Mouse (Mus musculus) heart, embryonic 11.5 days (tissue): ENCODE data around the gene Tmcc3. TPM values are rescaled to one million over a fixed set of nuclear protein-coding genes. Genes with fewer than 3 reads are reported as not detected.

ENCODE experiments used
- ATAC-seq: fragments of 200-750 bp; cut with Nextera tagmentation; replicated peaks from 2 replicates; pipeline ENCODE4 v1.8.0; 2017; ENCODE audit warnings: moderate library complexity; ENCODE audit not compliant: insufficient number of reproducible peaks, low FRiP score, low TSS enrichment
- H3K27ac ChIP-seq: fragments of 300-500 bp; sonication (generic); 2 replicates; pipeline ENCODE4 v1.5.1; 2014; ENCODE audit warnings: mild to moderate bottlenecking, low read depth, low read length
- H3K27me3 ChIP-seq: fragments of 300-500 bp; sonication (generic); 2 replicates; pipeline ENCODE4 v1.6.1; 2014; ENCODE audit warnings: mild to moderate bottlenecking, low read length, mixed read lengths; ENCODE audit not compliant: control insufficient read depth, insufficient read depth
- H3K36me3 ChIP-seq: fragments of 300-500 bp; sonication (generic); 2 replicates; pipeline ENCODE4 v1.6.1; 2014; ENCODE audit warnings: mild to moderate bottlenecking, low read length, moderate library complexity, mixed read lengths; ENCODE audit not compliant: control insufficient read depth, insufficient read depth
- H3K4me1 ChIP-seq: fragments of 300-500 bp; sonication (generic); 2 replicates; pipeline ENCODE4 v1.6.1; 2014; ENCODE audit warnings: low read length; ENCODE audit not compliant: control insufficient read depth, insufficient read depth
- H3K4me2 ChIP-seq: fragments of 300-500 bp; sonication (generic); 2 replicates; pipeline ENCODE4 v1.6.1; 2014; ENCODE audit warnings: mild to moderate bottlenecking, moderate library complexity
- H3K4me3 ChIP-seq: fragments of 300-500 bp; sonication (generic); 2 replicates; pipeline ENCODE4 v1.5.1; 2014; ENCODE audit warnings: low read depth, low read length
- H3K9ac ChIP-seq: fragments of 300-500 bp; sonication (generic); 2 replicates; pipeline ENCODE4 v1.6.1; 2014; ENCODE audit warnings: mild to moderate bottlenecking, low read depth, low read length, moderate library complexity
- H3K9me3 ChIP-seq: fragments of 300-500 bp; sonication (generic); replicated peaks from 2 replicates; pipeline ENCODE4 v1.6.1; 2016; ENCODE audit warnings: low read length; ENCODE audit not compliant: control insufficient read depth
- WGBS: fragments of 180-500 bp; shearing (Covaris S2); extraction: QIAGEN DNeasy Blood & Tissue Kit; methylation state at CpG from one replicate; pipeline ENCODE4 v1.1.7; 2014; ENCODE audit not compliant: insufficient replicate concordance; 5-methylcytosine and 5-hydroxymethylcytosine counted together
- polyA plus RNA-seq: library from polyadenylated mRNA; unstranded; fragments of >200 nt; fragmentation: Nextera tagmentation; extraction: Ambion mirVana; gene quantifications from 2 replicates; pipeline ENCODE4 v1.2.1, GENCODE M21; 2014

Tmcc3 gene
- polyA plus RNA-seq, 1 experiment from 2014 or later = 10.9 TPM

DNA sequence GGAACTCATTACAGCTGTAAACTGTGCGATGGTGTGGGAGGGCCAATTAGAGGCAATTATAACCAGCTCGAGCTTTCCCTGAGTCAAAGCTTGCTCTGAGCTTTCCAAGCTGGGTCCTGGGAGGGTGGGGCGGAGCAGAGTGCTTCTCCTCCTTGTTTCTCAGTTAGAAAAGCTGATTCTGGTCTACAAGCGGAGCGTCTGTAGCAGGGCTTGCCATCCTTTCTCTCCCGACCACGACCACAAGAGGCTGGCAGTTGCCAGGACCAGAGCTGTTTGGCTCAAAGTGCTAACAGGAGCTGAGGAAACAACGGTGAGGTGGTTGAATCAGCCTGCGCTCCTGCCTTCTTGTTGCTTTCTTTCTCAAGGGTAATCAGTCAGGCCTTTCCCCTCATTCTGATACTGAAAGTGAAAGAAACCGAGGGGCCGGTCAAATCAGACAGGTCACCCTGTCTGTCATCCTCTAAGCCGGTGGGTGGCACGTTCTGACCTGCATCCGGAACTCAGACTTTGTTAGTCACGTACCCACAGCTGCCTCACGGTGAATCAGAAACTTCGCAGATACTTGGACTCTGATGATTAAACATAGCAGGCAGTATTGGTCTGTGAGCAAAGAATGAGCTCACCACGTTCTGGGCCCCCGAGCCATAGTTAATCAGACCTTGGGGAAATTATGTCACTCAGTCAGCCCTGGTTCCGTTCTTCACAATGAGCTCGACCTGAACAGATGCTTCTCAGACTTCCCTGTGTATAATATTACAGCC is 233.7 kb downstream of the Tmcc3 start:
- Histone ChIP-seq H3K36me3 (no peaks in the 10 kb centered on the region), H3K4me3 (peak overlapping the region; percentile 28), H3K4me1 (peaks cover 36% of the 10 kb centered on the region), H3K4me2 (peak overlapping the region; percentile 69), H3K27me3 (no peaks in the 10 kb centered on the region), H3K9ac (peak overlapping the region; percentile 67), H3K9me3 (peaks cover 4% of the 10 kb centered on the region; the same call in 1 of the 2 replicates), H3K27ac (peak overlapping the region; percentile 85)
- WGBS = 28% methylated on average over 21 of the region's 21 CpGs
- no peak for ATAC-seq

DNA sequence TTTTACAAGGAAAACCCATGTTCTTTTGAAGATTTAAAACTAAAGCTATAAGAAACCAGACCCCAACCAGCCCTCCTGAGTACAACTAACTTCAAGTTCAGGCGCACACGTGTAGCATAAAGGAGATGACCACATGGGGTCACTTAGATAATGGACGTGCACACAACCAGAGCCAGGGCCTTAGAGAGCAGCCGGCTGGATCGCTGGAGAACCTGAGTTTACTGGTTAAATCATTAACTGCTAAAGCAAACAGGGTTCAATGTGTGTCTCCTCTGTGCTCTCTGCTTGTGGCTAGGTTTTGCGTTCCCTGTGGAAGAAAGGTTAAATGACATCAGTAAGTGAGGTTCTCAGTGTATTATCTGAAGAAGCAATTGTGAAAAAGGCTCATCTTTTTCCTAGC is 234.9 kb downstream of the Tmcc3 start:
- no peak overlapping the region for H3K27ac ChIP-seq

DNA sequence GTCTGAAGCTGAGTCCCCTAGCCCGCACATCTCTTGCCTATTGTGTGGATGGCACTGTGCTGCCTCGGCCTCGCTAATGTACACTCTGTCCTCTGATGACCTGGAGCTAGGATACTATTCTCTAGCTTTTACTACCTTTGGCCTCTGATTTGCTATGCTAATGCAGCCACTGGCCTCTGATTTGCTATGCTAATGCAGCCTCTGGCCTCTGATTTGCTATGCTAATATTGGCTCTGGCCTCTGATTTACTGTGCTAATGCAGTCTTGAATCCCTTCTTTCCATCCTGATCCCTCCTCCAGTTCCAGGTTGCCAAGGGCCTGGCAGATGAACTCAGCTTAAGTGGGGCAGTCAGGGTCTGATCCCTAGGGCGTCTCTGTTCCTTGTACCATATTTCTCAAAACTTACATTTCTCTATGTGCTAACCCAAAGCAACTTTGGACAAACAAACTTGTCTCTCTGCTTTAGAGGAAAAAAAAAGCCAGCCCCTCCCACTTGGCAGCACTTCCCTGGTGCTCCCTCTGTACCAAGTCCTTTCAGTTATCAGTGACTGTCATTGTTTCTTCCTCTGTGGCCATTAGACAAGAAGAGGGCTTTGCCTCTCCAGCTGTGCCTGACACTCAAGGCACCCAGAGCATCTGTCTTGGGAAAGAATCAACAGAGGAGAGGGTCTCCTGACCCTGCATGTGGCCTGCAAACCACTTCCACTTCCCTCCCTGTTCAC is 237.9 kb downstream of the Tmcc3 start:
- no peaks in the 10 kb centered on the region for H3K27me3 ChIP-seq
- H3K4me2 ChIP-seq = no peak overlapping the region
- ATAC-seq = no peak
- no peak overlapping the region for H3K9ac ChIP-seq
- H3K36me3 ChIP-seq = no peaks in the 10 kb centered on the region
- H3K4me1 ChIP-seq = peaks cover 38% of the 10 kb centered on the region
- 58% methylated on average over 4 of the region's 4 CpGs for WGBS
- H3K27ac ChIP-seq = peak overlapping the region; percentile 24; the same call in 1 of the 2 replicates
- H3K9me3 ChIP-seq = no peaks in the 10 kb centered on the region
- no peak overlapping the region for H3K4me3 ChIP-seq

More for the DNA sequence above, 234.9 kb downstream of the Tmcc3 start:
- Histone ChIP-seq H3K4me2 (no peak overlapping the region), H3K27me3 (no peaks in the 10 kb centered on the region), H3K36me3 (no peaks in the 10 kb centered on the region), H3K4me1 (peaks cover 43% of the 10 kb centered on the region), H3K9ac (no peak overlapping the region), H3K4me3 (no peak overlapping the region), H3K9me3 (no peaks in the 10 kb centered on the region; the same call in 1 of the 2 replicates)
- no peak for ATAC-seq
- 80% methylated on average over 6 of the region's 6 CpGs for whole genome bisulfite sequencing

GRCm38 (mm10) chr10:94550649-94551048 is 238.9 kb downstream of the Tmcc3 start:
- no peak overlapping the region for H3K27ac ChIP-seq
- ATAC-seq = no peak
- WGBS = 31% methylated on average over 9 of the region's 9 CpGs

GRCm38 (mm10) chr10:94551065-94551464 is 239.3 kb downstream of the Tmcc3 start:
- Histone ChIP-seq H3K27ac (no peak overlapping the region), H3K36me3 (no peaks in the 10 kb centered on the region), H3K4me3 (no peak overlapping the region), H3K4me1 (peaks cover 24% of the 10 kb centered on the region), H3K4me2 (no peak overlapping the region), H3K27me3 (no peaks in the 10 kb centered on the region), H3K9ac (no peak overlapping the region), H3K9me3 (no peaks in the 10 kb centered on the region)
- ATAC-seq = no peak
- 49% methylated on average over 2 of the region's 2 CpGs for WGBS

More at GRCm38 (mm10) chr10:94550649-94551048, 238.9 kb downstream of the Tmcc3 start:
- Histone ChIP-seq H3K4me2 (no peak overlapping the region), H3K9me3 (no peaks in the 10 kb centered on the region), H3K4me3 (no peak overlapping the region), H3K36me3 (no peaks in the 10 kb centered on the region), H3K4me1 (peaks cover 28% of the 10 kb centered on the region), H3K27me3 (no peaks in the 10 kb centered on the region), H3K9ac (no peak overlapping the region)

DNA sequence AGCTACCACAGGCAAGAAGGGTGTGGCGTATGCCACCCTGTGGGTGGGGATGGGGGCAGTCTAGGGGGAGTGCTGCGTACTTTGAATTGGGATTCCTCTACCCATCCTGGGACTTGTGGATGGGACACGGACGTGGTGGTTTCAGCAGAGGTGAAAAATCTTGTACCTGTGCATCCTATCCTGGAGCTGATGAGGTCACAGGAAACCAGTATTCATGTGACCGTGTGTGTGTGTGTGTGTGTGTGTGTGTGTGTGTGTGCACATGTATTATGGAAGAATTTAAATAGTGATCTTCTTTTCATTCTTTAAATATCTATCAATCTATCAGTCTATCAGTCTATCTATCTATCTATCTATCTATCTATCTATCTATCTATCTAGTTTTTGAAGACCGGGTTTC is 239.8 kb downstream of the Tmcc3 start:
- Histone ChIP-seq H3K4me2 (no peak overlapping the region), H3K9ac (no peak overlapping the region), H3K4me1 (peaks cover 23% of the 10 kb centered on the region), H3K27ac (no peak overlapping the region), H3K4me3 (no peak overlapping the region), H3K9me3 (no peaks in the 10 kb centered on the region), H3K27me3 (no peaks in the 10 kb centered on the region), H3K36me3 (no peaks in the 10 kb centered on the region)
- no peak for ATAC-seq
- WGBS = 82% methylated on average over 6 of the region's 6 CpGs

DNA sequence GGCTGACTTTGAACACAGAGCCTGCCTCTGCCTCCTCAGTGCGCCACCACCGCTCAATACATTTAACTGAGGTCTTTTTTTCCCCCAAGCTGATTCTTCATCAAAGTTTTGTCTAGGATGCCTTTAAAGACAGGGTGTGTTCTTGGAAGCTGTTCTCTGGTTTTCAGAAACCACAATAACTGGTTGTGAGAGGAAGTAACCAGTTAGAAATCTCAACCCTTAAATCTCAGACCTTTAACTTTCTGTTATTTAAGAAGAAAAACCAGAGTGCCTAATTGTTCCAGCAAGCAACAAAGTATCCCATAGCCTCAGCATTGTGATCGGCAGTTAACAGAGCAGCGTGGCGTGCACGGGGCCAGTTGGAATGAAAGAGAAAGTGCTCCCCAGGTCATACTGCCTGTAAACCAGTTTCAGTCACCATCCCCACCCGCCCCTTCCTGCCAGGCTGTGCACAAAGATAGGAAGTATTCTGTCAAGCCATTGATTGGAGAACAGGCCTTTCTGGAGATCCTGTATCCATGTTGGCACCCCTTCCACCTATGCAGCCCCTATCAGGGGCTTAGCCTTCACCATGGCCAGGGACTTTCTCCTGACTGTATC is 240.3 kb downstream of the Tmcc3 start:
- 79% methylated on average over 7 of the region's 7 CpGs for WGBS
- H3K9ac ChIP-seq = no peak overlapping the region
- peaks cover 23% of the 10 kb centered on the region for H3K4me1 ChIP-seq
- H3K36me3 ChIP-seq = no peaks in the 10 kb centered on the region
- no peak overlapping the region for H3K4me3 ChIP-seq
- H3K27ac ChIP-seq = no peak overlapping the region
- no peaks in the 10 kb centered on the region for H3K27me3 ChIP-seq
- no peak for ATAC-seq
- H3K4me2 ChIP-seq = no peak overlapping the region
- H3K9me3 ChIP-seq = no peaks in the 10 kb centered on the region

DNA sequence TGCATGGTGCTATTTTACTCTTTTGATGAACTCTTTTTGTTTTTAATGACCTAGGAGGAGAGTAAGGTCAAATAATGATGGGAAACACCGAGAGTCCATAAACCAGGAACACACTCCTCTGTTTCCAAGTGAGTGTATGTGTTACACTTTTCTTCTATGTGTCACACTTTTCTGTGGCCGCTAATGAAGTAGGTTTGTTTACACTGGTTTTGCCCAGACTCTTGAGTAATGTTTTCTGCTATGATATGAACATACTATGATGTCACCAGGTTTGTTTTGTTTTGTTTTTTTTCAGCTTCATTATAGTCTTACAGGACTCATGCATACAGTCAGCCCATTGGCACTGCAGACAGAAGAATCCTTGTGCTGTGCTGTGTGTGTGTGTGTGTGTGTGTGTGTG is 243.6 kb downstream of the Tmcc3 start:
- Histone ChIP-seq H3K27me3 (no peaks in the 10 kb centered on the region), H3K4me2 (no peak overlapping the region), H3K9ac (no peak overlapping the region), H3K27ac (no peak overlapping the region), H3K9me3 (no peaks in the 10 kb centered on the region), H3K4me3 (no peak overlapping the region), H3K36me3 (no peaks in the 10 kb centered on the region), H3K4me1 (peaks cover 17% of the 10 kb centered on the region)
- WGBS = 78% methylated on average over 2 of the region's 2 CpGs
- no peak for ATAC-seq
